Mouse (Mus musculus) gastrocnemius, postnatal 14 days (tissue): ENCODE results near the gene Ccdc3. TPM values are rescaled to one million over a fixed set of nuclear protein-coding genes. Genes with fewer than 3 reads are reported as not detected.

Source experiments
- total RNA-seq, 2 experiments: library from RNA; stranded (reverse); gene quantifications; 2 replicates each; pipeline ENCODE4 v1.2.3; 2021

Gene Ccdc3
- total RNA-seq, 2 experiments from 2014 or later, result 7.5 to 8.8 TPM

Other genes starting within 250 kb of the Ccdc3 start
- gene Phyh, start 218.8 kb upstream of the Ccdc3 start, total RNA-seq, result 100 to 1,000 TPM in 1 of 2 experiments, 10 to 100 TPM in 1; 85.1 to 132 TPM
- gene Ucma, start 161.7 kb upstream of the Ccdc3 start, total RNA-seq, result under 1 TPM in 1 of 2 experiments, not detected in 1; 0.39 TPM
- gene Mcm10, start 125.0 kb upstream of the Ccdc3 start, total RNA-seq, result 1 to 10 TPM in 1 of 2 experiments, under 1 TPM in 1; 0.62 to 1.8 TPM
- 10 to 100 TPM; 27.2 to 33.8 TPM for gene Optn, start 73.7 kb upstream of the Ccdc3 start, total RNA-seq